Mouse (Mus musculus) c-Kit-positive CD71-positive TER-119-negative erythroid progenitor cells, embryonic 14.5 days (primary cell): ENCODE data around the gene Mrps35.
A peak's percentile ranks its signal among the peaks of the same experiment; 100 is the strongest.

Source experiments
- DNase-seq: peaks from one replicate; pipeline ENCODE4 v3.0.0-alpha.2; 2013; ENCODE audit warnings: low read depth

Mrps35 gene

DNA sequence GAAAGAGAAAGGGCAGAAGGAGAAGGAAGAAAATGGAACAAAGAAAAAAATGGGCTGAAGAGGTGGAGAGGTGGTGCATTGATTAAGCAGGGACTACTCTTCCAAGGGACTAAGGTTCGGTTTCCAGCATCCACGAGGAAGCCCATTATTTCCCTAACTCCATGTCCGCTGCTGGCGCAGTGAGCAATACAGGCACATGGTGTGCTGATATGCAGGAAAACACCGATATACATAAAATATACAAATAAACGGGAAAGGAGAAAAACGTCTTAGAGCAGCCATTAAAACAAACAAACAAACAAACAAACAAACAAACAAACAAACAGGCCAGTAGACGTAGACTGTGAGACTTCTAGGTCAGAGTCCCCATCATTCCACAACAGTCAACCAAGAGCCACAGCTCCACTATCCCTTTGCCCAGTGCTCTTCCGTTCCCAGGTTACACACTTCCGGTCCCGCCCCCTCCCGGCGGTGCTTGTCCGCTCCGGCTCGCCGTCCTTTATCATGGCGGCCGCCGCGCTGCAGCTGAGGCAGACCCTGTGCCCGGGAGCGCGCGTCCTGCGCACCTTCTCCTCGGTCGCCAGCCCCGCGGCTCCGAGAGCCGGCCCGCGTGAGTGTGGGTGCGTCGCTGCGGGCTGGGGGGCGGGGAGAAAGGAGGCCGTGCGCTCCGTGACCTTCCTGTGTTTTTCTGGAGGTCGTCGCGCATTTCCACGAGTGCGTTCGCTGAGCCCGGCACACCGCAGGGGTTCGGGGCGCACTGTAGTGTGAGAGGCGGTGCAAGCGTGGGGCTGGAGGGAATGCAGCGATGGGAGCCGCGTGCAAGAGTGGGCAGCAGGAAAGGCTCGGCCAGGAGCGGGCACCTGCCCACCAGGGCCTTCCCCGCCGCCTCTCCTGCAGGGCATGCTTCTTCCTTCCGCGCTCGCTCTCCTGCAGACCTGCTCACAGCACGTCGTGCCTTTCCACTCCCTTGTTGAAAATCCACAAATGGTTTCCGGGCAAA lies at the start of gene Mrps35:
Gene Mrps35 (plus strand): TSS at position 474 of the 1,000 bp plus-strand sequence.
- peak; percentile 83 for DNase-seq

GRCm38 (mm10) chr6:146994236-146994635 lies 48.3 kb upstream of the Mrps35 start:
- peak; percentile 46 for DNase-seq

DNA sequence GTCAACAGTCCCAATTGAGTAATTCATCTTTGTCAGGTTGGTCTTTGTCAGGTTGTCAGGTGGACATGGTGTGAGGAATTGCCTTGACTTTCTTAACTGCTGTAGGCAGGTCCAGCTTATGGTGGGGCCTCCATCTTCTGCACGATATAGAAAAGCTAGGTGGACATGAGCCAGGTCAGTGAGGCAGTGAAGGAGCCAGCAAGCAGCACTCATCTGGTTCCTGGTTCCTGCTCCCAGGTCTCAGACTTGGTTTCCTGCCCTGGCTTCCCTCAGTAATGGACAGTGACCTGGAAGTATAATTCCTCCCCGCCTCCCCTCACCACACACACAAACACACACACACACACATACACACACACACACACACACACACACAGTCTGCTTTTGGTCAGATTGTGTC lies 47.2 kb upstream of the Mrps35 start:
- DNase-seq, result no peak

- no peak for DNase-seq
Measured at GRCm38 (mm10) chr6:146995878-146996277, 46.7 kb upstream of the Mrps35 start.

DNA sequence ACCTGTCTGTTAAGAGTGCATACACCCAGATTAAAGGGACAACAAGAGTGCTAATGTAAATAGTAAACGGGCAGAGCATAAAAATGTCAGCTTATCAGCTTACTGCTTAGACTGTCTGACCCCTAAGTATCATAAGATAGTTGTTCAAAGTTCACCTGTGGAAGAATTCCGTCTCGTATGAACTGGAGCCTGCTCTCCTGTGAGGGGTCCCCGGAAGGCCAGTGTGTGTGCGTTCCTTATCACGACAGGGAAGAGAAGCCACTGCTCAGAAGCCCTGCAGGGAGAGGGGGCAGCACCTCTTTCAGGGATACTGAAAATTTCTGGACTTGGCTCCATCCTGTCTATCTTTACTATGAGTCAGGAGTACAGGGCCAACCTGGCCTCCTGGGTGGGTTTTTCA lies 45.6 kb upstream of the Mrps35 start:
- no peak for DNase-seq

DNA sequence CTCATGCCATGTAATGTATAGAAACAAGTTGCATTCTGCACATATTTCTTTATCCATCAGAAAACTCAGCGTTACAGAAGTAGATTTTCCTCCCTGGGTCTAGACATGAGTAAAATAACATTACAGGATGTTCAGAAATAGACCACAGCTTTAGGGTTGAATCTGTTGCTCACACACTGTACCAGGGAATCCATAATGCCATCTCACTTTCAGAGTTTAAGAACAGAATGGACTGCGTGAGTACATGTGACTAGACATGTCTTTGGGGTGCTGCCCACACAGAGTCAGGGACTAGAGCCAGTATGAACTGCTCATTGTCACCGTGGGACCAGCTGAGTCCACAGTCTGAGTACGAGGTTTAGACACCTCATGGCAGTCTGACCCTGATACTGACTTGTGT lies 43.9 kb upstream of the Mrps35 start:
- DNase-seq, result no peak

DNA sequence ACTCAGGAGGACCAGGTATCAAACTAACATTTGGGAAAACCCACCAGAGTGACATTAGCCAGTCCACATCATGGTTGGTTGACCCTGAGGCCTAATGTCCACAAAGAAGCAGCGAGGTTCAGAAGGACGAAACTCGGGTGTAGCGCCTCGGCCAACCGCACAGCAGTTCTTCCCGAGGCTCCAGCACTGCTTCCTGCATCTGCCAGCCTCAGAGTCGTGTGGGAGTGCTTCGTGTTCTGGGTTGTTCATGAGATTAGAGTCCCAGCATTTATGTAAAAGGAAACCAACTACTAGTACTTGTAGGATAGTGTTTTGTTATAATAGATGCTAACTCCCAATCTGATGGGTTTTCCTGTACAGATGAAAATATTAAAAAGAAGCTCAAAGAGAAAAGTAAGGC lies 43.3 kb upstream of the Mrps35 start:
- no peak for DNase-seq

DNA sequence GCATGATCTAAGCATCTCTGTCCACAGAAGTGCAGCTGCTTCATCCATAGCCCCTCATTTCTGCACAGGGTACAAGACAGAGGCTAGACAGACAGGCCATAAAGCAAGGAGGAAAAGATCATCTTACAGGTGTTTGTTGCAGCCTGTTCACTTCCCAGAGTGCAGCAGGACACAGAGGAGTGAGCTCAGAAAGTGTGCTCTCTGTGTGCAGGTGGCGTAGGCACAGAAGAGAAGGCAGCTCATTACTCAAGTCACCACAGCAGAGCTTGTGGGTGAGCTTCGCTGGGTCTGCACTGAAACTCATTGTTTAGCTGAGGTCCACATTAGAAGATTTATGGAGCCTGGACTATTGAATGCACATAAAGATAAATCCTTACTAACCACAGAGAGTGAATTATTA lies 42.8 kb upstream of the Mrps35 start:
- no peak for DNase-seq

- DNase-seq, result peak; percentile 38
Measured at GRCm38 (mm10) chr6:147008148-147008547, 34.4 kb upstream of the Mrps35 start.

GRCm38 (mm10) chr6:147010358-147010757 lies 32.2 kb upstream of the Mrps35 start:
- DNase-seq, result no peak

DNA sequence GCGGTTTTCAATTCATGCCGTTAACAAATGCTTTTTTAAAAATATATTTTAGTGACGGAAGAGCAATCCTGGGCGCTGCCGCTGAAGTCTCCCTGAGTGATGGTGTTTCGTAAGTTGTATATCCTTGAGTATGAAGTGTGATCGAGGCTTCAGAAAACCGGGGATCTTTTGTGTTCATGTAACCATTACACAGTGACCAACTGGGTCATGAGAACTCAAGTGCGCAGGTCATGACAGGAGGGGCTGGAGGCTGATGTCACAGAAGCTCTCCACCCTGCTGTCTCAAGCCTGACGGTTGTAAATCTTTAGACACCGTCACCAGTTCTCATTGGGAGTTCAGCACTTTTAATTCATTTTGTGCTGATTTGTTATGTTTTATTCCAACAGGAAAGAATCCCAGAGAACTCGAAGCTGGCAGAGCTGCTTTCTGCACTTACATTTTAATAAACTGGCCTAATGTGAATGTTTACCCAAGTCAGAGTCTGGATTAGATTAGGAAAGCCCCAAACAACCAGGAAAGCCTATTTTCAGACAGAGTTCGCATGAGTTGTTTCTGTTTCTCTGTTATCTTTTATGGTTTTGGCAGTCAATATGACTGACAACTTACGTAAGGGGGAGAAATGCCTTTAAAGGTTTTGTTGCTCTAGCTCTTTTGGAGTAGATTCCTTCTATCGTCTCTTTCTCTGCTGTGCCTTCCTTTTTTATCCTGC lies 31.6 kb upstream of the Mrps35 start:
- DNase-seq, result no peak

- DNase-seq, result no peak
Measured at GRCm38 (mm10) chr6:147011555-147011954, 31.0 kb upstream of the Mrps35 start.

DNA sequence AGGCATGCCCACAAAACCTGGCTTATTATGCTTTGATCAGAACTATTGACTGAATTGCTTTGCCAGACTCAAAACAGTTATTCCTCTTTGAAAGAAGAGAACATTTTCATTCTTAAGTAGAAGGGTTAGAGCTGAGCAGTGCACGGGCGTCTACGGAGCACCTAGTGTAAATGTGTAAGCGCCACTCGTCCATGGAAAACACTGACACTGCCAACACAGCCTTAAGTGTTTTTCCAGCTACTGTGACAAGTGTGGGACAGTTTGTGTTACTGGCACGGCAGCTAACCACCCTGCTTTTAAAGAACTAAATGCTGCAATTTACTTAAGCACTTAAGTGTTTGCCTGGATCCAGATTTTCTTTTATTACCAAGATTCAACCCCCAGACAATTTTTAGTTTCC lies 30.6 kb upstream of the Mrps35 start:
- no peak for DNase-seq

DNA sequence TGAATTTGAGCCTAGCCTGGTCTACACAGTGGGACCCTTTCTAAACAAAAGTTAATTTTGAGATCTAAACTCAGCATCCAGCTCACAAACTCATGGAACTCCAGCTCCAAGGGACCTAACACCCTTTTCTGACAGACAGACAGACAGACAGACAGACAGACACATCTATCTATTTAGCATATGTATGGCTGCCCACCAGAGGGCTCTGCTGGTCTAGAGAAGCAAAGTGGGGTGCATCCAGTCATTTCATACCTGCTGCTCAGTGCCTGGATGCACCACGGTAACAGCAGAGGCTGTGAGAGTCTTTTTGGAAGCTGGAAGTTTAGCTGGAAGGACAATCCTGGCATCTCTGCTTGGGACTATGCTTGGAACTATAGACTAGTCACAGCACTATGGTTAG lies 29.0 kb upstream of the Mrps35 start:
- DNase-seq, result no peak

DNA sequence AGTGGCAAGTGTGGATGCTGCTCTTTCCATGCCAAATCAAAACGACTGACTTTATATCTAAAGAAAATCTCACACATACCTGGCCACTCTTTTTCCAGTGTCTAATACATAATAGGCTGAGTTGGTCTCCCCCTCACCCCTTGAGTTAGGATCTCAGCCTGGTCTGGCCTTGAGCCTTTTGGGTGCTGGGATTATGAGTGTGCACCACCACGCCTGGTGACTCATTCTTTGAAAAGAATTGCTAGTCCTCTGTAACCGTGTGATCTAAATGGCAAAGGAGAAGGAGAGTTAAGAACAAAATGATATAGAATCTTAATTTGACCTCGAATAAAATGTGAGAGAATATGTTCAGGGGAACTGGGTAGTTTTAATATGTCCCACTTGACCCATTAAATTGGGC lies 24.7 kb upstream of the Mrps35 start:
- DNase-seq, result no peak

DNA sequence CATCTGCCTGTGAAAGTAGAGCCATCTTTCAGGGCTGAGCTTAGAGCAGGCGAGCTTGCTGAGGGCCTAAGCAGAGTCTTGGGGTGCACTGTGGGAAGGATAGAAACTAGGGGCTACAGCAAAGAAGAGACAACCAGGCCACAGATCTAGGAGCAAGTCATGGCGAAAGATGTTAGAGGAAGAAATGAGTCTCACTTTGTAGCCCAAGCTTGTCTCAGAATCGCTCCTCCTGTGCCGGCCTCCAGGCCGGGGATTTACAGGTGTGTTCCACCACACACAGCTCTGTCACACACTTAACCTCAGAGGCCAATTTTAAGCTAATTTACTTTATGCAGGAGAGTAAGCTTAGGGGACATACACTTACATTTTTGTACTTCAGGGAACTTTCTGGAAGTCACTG lies 24.2 kb upstream of the Mrps35 start:
- DNase-seq, result no peak

DNA sequence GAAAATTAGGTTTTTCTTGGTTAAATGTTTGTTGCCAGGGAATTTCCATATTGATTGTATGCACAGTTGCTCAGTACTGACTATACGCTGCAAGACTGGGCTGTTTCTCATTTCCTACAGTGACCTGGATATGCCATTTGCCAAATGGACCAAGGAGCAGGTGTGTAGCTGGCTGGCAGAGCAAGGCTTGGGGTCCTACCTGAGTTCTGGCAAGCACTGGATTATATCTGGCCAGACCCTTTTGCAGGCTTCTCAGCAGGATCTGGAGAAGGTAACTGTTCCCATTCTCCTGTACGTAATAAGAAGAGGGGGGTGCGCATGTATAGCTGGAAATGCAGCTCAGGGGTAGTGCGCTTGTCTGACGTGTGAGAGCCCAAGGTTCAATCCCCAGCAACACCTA lies 21.4 kb upstream of the Mrps35 start:
- no peak for DNase-seq

DNA sequence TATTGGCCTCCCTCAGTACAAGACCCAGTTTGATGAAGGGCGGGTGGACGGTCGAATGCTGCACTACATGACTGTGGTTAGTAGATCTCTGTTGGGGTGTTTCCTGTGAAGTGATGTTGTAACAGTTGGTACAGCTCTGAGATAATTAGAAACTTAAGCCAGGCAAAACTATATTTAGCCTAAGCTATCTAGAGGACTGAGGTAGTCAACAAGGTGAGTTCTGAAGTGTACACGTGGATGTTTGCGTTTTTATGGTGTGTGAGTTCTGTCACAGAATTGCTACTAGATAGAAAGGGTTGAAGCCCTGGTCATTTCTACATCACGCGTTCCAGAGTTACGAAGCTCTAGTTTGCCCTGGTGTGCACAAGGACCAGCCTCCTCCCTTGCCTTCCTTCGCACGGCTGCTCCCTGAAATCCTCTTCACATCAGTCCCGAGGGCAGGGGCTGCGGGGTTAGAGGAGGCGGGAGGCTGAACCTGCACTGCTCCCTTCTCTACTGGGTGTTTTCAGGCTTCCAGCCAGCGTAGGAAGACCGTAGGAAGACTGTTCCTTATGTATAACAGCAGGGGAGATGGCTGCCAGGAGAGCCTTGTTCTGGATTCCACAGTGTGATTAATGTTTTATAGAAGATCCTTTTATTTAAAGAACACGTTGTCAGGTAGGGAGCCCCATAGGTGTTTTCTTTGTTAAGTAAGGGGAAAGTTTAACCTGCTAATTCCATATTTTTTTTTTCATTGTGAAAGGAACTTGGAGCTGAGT lies 20.0 kb upstream of the Mrps35 start:
- no peak for DNase-seq

GRCm38 (mm10) chr6:147023133-147023395 lies 19.5 kb upstream of the Mrps35 start:
- DNase-seq, result no peak

- DNase-seq, result no peak
Measured at GRCm38 (mm10) chr6:147023568-147023967, 19.0 kb upstream of the Mrps35 start.

DNA sequence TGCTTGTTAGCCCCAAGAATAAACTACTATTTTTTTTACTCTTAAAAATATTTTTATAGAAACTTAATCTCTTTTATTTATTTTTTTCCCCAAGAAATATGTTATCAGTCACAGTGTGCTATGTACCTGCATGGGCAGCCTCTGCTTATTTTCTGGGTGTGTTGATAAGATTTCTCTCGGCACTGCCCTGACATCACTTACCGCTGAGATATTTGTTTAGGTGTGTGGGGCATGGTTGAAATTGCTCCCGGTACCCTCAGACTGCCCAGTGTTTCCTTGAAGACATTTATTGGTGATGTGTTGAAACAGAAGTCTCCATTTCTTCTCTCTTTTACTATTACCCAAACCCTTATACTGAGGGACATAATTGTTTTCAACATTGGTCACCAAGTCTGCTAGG lies 17.8 kb upstream of the Mrps35 start:
- DNase-seq, result no peak

DNA sequence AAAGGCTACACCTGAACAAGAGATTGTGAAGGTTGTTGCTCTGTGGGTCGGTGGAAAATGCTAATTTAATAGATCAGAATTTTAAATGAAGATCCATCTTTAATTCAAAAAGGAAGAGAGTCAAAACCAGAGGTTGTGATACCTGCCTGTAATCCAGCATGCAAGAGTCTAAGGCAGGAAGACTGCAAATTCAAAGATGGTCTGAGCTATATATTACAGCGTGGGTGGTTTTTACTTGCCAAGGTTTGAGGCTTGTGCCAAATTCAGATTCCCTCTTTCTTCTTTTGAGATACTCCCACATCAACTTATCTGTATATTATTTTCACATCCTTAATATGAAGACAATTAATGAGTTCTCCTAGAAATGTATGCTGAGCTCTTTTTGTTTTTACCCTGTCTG lies 14.2 kb upstream of the Mrps35 start:
- DNase-seq, result no peak

- no peak for DNase-seq
Measured at GRCm38 (mm10) chr6:147029591-147029990, 13.0 kb upstream of the Mrps35 start.
